Mouse (Mus musculus) cortical plate, adult 2 months (tissue): ENCODE data around the gene Tlcd2.

Source experiments
- CTCF ChIP-seq: fragments of 200-500 bp; IDR thresholded peaks from 2 replicates; pipeline ENCODE4 v1.5.1; 2011; ENCODE audit warnings: mild to moderate bottlenecking, control low read depth, low read length; ENCODE audit not compliant: insufficient read depth; ENCODE audit errors: extremely low read depth
- POLR2A ChIP-seq: fragments of 200-500 bp; IDR thresholded peaks from 2 replicates; pipeline ENCODE4 v1.6.1; 2011; ENCODE audit warnings: mild to moderate bottlenecking, low read length, control low read depth; ENCODE audit not compliant: insufficient read depth; ENCODE audit errors: extremely low read depth

GRCm38 (mm10) chr11:75468410-75468809 lies 6.9 kb downstream of the Tlcd2 start:
- TF ChIP-seq CTCF (no peak), POLR2A (no peak)
